Mouse (Mus musculus) R1 (cell line): ENCODE results near the gene Sfxn4.
"Not testable (repeated sequence)": the region's sequence is repeated elsewhere in the genome, so short reads cannot be mapped to it uniquely, and the experiment has no call there.

Experiments used
- DNase-seq: peaks from one replicate; pipeline ENCODE4 v3.0.0-alpha.2; 2018; ENCODE audit warnings: low read depth, low spot score

Sfxn4 gene

DNA sequence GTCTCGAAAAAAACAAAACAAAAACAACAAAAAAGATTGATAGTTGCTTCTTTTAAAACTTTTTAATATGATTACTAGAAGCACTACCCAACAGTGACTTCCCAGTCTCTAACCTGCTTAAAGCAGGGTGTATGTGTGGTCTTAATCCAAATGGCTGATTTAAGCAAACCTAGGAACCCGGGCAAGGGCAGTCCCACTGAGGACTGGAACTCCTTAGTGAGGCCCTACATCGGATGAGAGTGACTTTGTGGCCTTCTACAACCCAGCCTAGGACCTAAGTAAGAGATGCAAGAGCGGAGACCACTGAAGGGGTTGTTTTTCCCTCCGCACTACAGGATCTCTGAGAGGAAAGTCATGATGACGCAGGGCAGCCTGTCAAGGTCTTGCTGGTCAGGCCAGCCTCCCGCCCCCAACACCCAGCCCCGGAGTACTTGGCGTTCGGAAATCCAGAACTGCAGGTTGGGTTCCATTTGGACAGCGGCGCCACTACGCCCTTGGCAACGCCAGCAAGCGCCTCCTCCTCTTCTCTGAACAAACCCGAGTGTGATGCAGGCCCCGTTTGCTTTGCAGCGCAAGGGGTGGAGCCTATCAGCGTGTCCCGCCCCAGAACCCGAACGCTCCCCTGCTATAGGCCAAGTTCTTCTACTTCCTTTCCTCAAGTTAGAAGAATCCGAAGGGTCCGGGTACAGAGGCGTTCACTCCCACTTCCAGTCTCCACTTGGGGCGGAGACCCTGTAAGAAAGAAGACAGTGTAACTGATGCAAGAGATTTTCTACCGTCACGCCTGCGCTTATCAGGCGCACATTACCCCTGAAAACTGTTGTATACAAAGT, at the start of gene Sfxn4:
TSS of gene Sfxn4 (minus strand) at position 612 of the 833 bp plus-strand sequence.
- peak; percentile 98 for DNase-seq

- DNase-seq = no peak
These were observed 49.0 kb upstream of the Sfxn4 start for GRCm38 (mm10) chr19:60910304-60910703.

DNA sequence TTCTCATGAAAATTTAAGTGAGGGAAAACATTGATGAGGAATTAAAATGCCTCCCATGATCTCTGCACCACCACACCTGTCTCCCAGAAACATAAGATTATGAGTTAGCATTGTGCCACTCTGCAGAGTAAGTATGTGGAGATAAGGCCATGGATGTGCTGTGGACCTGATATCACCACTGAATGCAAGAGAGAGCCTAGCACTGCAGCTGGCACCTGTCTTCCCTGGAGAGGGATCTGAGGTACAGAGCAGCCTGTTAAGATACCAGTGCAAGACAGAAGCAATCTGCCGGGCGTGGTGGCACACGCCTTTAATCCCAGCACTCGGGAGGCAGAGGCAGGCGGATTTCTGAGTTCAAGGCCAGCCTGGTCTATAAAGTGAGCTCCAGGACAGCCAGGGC, 44.2 kb upstream of the Sfxn4 start:
- no peak for DNase-seq

GRCm38 (mm10) chr19:60903971-60904370, 42.7 kb upstream of the Sfxn4 start:
- no peak for DNase-seq

DNA sequence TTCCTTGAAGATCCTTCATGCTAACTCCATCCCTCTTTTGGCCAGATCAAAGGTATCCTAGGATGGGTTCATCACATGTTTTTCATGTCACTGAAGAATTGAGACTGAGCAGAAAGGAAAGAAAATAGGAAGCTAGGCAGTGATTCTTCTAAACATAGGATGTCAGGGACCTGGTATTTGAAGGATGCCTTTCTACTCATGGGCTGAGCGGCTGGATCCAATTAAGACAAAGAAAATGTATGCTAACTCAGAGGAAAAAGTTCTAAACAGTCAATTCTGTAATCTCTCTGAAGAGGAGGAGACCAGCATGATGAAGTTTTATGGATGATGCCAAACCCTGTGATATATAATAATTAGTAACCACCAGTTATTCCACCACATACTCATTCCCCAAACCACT, 41.9 kb upstream of the Sfxn4 start:
- no peak for DNase-seq

DNA sequence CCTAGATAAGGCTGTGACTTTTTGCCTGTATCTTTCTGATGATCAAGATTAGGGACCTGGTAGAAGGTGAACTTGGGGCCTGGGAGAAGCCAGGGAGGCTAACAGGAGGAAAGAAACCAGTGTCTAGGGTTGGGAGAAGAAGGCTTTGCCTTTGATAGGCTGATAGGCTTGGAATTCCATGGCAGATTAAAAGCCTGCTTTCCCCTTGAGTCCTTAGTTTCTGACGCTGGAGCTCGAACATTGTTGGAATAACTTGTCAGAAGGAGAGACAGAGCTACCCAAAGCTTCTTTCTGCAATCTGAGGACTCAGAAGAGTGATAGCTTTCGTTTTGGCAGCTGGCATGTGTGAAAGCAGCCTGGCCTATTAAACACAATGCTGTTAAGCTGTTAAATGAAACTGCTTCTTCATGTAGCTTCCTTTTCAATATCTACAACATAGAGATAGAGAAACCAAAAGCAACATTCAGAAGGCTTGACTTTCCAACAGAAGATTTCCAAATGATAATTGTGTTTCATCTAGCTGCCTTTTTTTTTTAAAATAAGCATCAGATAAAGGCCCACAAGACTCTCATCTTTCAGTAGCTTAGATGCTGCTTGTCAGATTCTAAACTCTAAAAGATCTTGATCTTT, 34.1 kb upstream of the Sfxn4 start:
- DNase-seq = no peak

DNA sequence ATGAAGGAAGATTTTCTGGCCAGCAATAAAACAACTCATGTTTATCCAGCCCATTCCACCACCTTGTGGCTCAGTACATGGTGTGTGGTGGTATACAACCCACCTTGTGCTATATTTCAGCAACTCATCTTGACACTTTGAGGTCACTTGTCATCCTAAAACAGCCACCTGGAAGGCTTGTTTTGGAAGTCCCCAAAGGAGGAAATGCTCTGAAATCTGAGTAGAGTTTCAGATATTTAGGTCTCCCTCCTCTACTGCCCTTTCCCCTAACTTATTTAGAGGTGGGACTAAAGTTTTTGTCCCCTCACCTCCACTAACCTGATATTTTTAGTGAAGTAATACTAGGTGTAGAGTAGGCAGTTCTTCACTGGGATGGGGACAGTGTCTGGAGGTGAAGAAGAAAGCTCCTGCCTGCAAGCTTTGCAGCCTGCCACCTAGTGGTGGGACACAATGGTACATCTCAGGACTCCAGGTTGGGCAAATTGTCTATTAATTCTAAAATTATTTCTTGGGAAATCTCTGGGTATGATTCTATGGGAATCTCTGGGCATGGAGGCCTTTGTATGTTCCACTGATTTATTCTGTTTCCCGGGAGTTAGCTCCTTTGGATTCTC, 30.8 kb upstream of the Sfxn4 start:
- DNase-seq = peak; percentile 75

GRCm38 (mm10) chr19:60891123-60891470, 29.8 kb upstream of the Sfxn4 start:
- DNase-seq = no peak

DNA sequence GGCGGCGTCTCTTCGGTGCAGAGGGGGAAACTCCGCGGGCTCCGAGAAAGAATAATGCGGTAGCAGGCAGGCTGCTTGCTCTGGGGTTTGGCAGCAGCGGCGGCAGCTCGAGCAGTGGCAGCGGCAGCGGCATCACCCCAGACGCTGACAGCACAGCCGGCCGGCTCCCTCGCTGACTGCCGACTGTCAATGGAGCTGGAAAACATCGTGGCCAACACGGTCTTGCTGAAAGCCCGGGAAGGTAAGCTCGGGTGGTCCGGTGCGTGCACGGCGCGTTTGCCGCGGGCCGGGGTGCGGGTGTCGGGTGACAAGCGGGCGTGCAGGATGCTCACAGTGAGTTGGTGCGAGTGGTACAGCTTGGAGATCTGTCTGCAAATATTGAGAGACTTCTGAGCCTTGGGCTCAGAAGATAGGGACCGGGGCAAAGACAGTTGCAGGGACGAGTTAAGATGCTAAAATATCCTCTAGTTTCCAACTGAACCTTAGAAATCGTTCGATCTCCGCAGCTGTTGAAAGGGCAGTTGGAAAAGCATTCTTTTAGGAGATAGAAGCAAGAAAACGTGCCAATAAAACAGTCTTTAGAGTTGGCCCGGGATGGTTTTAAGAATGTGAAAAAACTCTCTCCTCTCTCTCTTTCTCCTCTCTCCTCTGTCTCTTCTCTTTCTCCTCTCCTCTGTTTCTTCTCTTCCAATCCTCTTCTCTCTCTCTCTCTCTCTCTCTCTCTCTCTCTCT, 29.3 kb upstream of the Sfxn4 start:
- DNase-seq = no peak

- DNase-seq = peak; percentile 94
These were observed 28.5 kb upstream of the Sfxn4 start, which contains the start of gene Grk5 for GRCm38 (mm10) chr19:60889714-60890315. Grk5 (plus strand) TSS chr19:60889749.

DNA sequence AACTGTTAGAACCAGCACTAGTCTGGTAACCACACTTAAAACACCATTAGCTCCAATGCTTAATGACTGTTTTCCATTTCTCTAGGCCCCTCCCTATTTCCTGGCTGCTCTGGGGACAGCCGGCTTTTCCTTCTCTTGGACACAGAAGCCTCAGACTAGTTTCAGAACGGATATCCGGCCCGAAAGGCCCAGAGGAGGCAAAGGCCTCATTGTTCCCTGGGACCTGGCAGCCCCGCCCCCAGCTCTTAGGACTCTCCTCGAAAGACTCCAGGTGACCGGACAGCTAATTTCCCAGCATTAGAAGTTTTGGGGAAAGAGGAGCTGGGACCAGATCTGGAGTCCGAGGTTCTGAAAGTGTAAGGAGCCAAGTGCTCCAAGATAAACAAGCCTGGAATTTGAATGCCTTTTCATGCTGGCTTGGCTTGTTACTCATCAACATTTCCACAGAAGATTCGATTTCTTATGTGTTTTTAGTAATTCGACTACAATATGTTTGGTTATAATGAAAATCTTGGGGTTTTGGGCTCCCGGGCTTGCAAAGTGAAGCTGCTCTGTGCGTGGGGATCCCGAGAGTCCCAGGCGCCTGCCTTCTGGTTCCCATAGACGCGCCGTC, 27.9 kb upstream of the Sfxn4 start:
- peak; percentile 95 for DNase-seq

- no peak for DNase-seq
These were observed 26.4 kb upstream of the Sfxn4 start for GRCm38 (mm10) chr19:60887637-60888036.

GRCm38 (mm10) chr19:60883129-60883528, 21.9 kb upstream of the Sfxn4 start:
- peak; percentile 54 for DNase-seq

DNA sequence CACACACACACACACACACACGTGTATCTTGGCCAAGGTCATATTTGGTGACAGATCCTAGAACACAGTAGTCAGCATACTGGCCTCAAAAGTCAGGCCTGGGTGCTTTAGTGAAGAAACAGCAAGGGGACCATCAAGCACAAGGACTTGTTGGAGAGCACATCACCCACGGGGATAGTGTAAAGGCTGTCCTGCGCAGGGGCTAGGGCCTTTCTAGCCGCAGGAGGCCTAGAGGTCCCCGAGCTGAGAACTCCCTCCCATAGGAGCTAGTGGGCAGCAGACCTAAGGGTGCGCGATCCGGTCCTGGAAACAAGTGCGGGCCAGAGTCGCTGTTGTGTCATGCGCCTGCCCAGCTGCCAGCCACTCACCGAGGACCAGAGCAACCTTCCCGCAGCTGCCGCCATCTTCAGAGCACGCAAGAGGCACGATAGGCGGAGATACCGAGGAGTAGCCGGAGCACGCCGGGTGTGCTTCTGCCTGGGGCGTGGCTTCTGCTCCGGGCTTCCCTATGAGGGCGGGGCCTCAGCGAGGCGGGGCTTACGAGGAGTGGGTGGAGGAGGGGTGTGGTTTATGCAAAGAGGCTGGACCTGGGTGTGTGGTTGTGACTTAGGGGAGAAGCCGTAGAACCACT, 12.9 kb upstream of the Sfxn4 start, which contains the start of gene Prdx3:
TSS of gene Prdx3 (minus strand) at position 493 of the 631 bp plus-strand sequence.
- peak; percentile 94 for DNase-seq

DNA sequence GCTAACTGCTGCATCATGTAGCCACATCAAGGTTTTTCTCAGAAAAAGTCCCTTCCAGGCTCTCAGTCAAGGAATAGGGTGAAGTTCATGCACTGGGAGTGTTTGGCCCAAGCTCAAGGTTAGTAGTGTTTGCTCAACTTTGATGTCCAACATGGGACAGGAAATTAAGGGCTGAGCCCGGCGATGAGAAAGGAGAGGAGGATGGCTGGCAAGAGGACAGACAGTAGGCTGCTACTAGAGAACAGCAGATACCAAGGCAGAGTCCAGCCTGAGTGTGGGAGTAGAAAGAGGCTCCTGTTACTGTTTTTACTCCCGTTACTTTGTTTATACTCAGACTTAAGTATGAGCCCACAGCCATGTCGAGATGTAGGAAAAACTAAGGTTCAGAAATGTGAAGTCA, 12.2 kb upstream of the Sfxn4 start:
- no peak for DNase-seq

DNA sequence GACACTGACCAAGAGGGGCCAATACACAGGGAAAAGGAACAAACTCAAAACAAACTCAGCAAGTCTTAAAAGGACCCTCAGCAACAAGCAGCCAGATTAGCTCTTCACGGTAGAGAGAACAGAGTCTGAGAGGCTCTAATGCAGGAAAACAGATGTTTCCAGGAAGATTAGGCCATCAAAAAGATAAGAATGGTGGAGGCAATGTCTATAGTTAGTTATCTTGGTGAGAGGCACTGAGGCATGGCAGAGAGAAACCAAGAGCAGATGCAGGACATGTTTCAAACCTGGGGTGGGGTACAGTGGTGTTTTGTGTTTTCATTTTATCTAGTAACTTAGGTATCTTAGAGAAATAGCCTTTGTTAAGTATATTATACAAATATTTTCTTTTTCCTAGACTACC, 11.0 kb upstream of the Sfxn4 start:
- no peak for DNase-seq

GRCm38 (mm10) chr19:60871366-60871765, 10.1 kb upstream of the Sfxn4 start:
- DNase-seq = no peak

DNA sequence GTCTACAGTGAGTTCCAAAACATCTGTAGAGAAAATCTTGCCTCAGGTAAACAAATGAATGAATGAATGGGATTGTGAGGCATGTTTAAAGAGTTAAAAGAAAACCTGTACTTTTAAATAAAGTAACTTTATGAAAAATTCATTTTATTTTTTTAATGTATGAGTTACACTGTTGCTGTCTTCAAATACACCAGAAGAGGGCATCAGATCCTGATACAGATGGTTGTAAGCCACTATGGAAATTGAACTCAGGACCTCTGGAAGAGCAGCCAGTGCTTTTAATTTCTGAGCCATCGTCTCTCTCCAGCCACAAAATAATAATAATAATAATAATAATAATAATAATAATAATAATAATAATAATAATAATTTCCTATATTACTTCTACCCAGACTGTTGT, 9.2 kb upstream of the Sfxn4 start:
- DNase-seq = no peak

- DNase-seq = not testable (repeated sequence)
These were observed 4.9 kb upstream of the Sfxn4 start for GRCm38 (mm10) chr19:60866169-60866568.

DNA sequence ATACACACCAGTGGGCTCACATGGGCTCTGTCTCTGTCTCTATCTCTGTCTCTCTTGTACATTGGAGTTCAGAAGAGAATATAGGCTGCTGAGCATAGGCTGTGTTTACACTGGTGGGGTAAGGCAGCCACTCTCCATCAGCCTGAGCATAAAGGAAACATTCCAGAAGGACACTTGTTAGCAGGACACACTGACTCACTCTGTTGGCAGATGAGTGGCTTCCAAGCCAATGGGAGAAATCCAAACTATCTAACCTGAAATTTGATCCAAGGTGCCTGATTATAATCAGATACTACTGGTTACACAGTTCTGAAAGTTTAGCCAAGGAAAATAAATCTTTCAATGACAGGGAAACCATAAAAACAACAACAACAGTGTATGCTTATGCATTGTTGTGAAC, 15.5 kb downstream of the Sfxn4 start:
- no peak for DNase-seq

- DNase-seq = no peak
These were observed 18.0 kb downstream of the Sfxn4 start for GRCm38 (mm10) chr19:60843324-60843723.
